Mouse (Mus musculus) E14TG2a.4 (cell line): ENCODE measurements around the gene Armc9.

Experiments
- H3K27me3 ChIP-seq: 2 replicates; pipeline ENCODE4 v1.6.1; 2014; ENCODE audit warnings: low read length, control low read depth; ENCODE audit not compliant: insufficient read depth
- H3K36me3 ChIP-seq: 2 replicates; pipeline ENCODE4 v1.6.1; 2014; ENCODE audit warnings: low read length, control low read depth; ENCODE audit not compliant: insufficient read depth
- H3K4me1 ChIP-seq: replicated peaks from 2 replicates; pipeline ENCODE4 v1.6.1; 2014; ENCODE audit warnings: low read depth, low read length, control low read depth
- H3K4me3 ChIP-seq: replicated peaks from 2 replicates; pipeline ENCODE4 v1.5.1; 2014; ENCODE audit warnings: mild to moderate bottlenecking, low read length
- H3K9me3 ChIP-seq: 2 replicates; pipeline ENCODE4 v1.6.1; 2014; ENCODE audit warnings: low read length, control low read depth
- CTCF ChIP-seq: conservative IDR thresholded peaks from 2 replicates; pipeline ENCODE4 v1.5.1; 2014; ENCODE audit warnings: low read length
- NANOG ChIP-seq: IDR thresholded peaks from 2 replicates; pipeline ENCODE4 v1.6.1; 2014; ENCODE audit warnings: borderline replicate concordance, low read length, mixed read lengths
- POU5F1 ChIP-seq: IDR thresholded peaks from 2 replicates; pipeline ENCODE4 v1.6.1; 2014; ENCODE audit warnings: low read length, borderline replicate concordance

The Armc9 gene

GRCm38 (mm10) chr1:86258171-86258824 lies 103.7 kb downstream of the Armc9 start:
- TF ChIP-seq POU5F1 = no peak
- TF ChIP-seq CTCF = no peak
- no peak for TF ChIP-seq NANOG
- 0 out of 2 replicates have a peak, but pooled peaks cover 3% of the 10 kb centered on the region for H3K27me3 ChIP-seq
- H3K4me3 ChIP-seq = no peak overlapping the region
- peaks cover under 1% of the 10 kb centered on the region; the same call in 1 of the 2 replicates for H3K36me3 ChIP-seq
- H3K4me1 ChIP-seq = peaks cover 34% of the 10 kb centered on the region
- H3K9me3 ChIP-seq = no peaks in the 10 kb centered on the region

GRCm38 (mm10) chr1:86263564-86264339 lies 109.2 kb downstream of the Armc9 start:
- H3K4me3 ChIP-seq = no peak overlapping the region
- peaks cover 5% of the 10 kb centered on the region; the same call in 1 of the 2 replicates for H3K27me3 ChIP-seq
- TF ChIP-seq CTCF (no peak), NANOG (no peak), POU5F1 (no peak)
- peaks cover 21% of the 10 kb centered on the region for H3K4me1 ChIP-seq
- no peaks in the 10 kb centered on the region for H3K9me3 ChIP-seq
- H3K36me3 ChIP-seq = no peaks in the 10 kb centered on the region

- H3K4me1 ChIP-seq = peaks cover 32% of the 10 kb centered on the region
- H3K4me3 ChIP-seq = no peak overlapping the region
- peaks cover 5% of the 10 kb centered on the region; the same call in 1 of the 2 replicates for H3K27me3 ChIP-seq
- H3K36me3 ChIP-seq = no peaks in the 10 kb centered on the region
- TF ChIP-seq NANOG (no peak), CTCF (no peak), POU5F1 (no peak)
- H3K9me3 ChIP-seq = no peaks in the 10 kb centered on the region
Measured at GRCm38 (mm10) chr1:86265060-86265459, 110.5 kb downstream of the Armc9 start.

GRCm38 (mm10) chr1:86268492-86269189 lies 114.1 kb downstream of the Armc9 start:
- Histone ChIP-seq H3K36me3 (no peaks in the 10 kb centered on the region), H3K27me3 (peaks cover 2% of the 10 kb centered on the region; the same call in 1 of the 2 replicates), H3K9me3 (no peaks in the 10 kb centered on the region), H3K4me1 (peaks cover 30% of the 10 kb centered on the region), H3K4me3 (no peak overlapping the region)
- TF ChIP-seq POU5F1 (no peak), CTCF (no peak), NANOG (no peak)

- Histone ChIP-seq H3K9me3 (no peaks in the 10 kb centered on the region), H3K36me3 (no peaks in the 10 kb centered on the region), H3K4me3 (peak overlapping the region; percentile 7; the same call in 1 of the 2 replicates), H3K4me1 (peaks cover 30% of the 10 kb centered on the region), H3K27me3 (no peaks in the 10 kb centered on the region)
- TF ChIP-seq NANOG (no peak), CTCF (no peak)
Measured at GRCm38 (mm10) chr1:86269190-86269508, 114.6 kb downstream of the Armc9 start.

- Histone ChIP-seq H3K36me3 (no peaks in the 10 kb centered on the region), H3K4me3 (no peak overlapping the region), H3K9me3 (no peaks in the 10 kb centered on the region), H3K4me1 (peaks cover 33% of the 10 kb centered on the region), H3K27me3 (no peaks in the 10 kb centered on the region)
- TF ChIP-seq POU5F1 (no peak), NANOG (no peak), CTCF (no peak)
Measured at GRCm38 (mm10) chr1:86271707-86272106, 117.1 kb downstream of the Armc9 start.

- Histone ChIP-seq H3K4me3 (no peak overlapping the region), H3K27me3 (no peaks in the 10 kb centered on the region), H3K9me3 (no peaks in the 10 kb centered on the region), H3K4me1 (peaks cover 23% of the 10 kb centered on the region), H3K36me3 (no peaks in the 10 kb centered on the region)
- TF ChIP-seq POU5F1 (no peak), CTCF (no peak), NANOG (no peak)
Measured at GRCm38 (mm10) chr1:86277055-86277454, 122.5 kb downstream of the Armc9 start.

- no peaks in the 10 kb centered on the region for H3K36me3 ChIP-seq
- no peaks in the 10 kb centered on the region for H3K27me3 ChIP-seq
- H3K4me1 ChIP-seq = peaks cover 46% of the 10 kb centered on the region
- no peak overlapping the region for H3K4me3 ChIP-seq
- TF ChIP-seq CTCF (no peak), POU5F1 (no peak)
- H3K9me3 ChIP-seq = no peaks in the 10 kb centered on the region
Measured at GRCm38 (mm10) chr1:86281781-86282536, 127.4 kb downstream of the Armc9 start.
